Mouse (Mus musculus) E14TG2a.4 (cell line): ENCODE data around the gene Fam49a.

Source experiments
- CTCF ChIP-seq: conservative IDR thresholded peaks from 2 replicates; pipeline ENCODE4 v1.5.1; 2014; ENCODE audit warnings: low read length
- NANOG ChIP-seq: IDR thresholded peaks from 2 replicates; pipeline ENCODE4 v1.6.1; 2014; ENCODE audit warnings: borderline replicate concordance, low read length, mixed read lengths

DNA sequence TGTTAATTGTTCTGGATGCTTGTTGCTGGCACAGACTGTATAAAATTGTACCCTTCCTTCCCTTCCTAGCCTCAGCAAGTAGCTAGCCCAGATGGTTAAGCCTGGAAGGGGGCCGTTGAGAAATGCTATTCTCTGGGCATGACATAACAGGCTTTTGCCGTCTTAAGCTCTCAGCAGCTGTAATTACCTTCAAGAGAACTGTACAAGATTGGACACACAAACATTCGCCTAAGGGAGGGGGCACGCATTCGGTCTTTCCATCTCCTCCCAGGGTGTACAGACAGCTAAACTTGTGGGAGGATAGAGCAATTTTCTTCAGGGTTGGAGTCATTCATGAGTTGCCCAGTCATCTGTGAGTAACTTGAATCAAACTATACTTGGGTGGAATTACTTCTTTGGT lies 43.0 kb upstream of the Fam49a start:
- TF ChIP-seq CTCF (no peak), NANOG (no peak)
